Mouse (Mus musculus) liver, adult 2 months (tissue): Measurements from ENCODE around the gene Tmem9b. TPM values are rescaled to one million over a fixed set of nuclear protein-coding genes. Genes with fewer than 3 reads are reported as not detected.

ENCODE experiments used
- DNase-seq: peaks from one replicate; pipeline ENCODE4 v3.0.0-alpha.2; 2011; ENCODE audit warnings: low read depth, low spot score; ENCODE audit errors: extremely low read depth
- H3K27ac ChIP-seq: fragments of 200-500 bp; replicated peaks from 2 replicates; pipeline ENCODE4 v1.5.1; 2012; ENCODE audit warnings: low read depth, mild to moderate bottlenecking, control low read depth, inconsistent platforms, low read length; ENCODE audit not compliant: insufficient read depth
- H3K27me3 ChIP-seq: fragments of 200-500 bp; 2 replicates; pipeline ENCODE4 v1.6.1; 2012; ENCODE audit warnings: mild to moderate bottlenecking, moderate library complexity, low read length, inconsistent platforms; ENCODE audit not compliant: control insufficient read depth, insufficient read depth
- H3K36me3 ChIP-seq: fragments of 200-500 bp; 2 replicates; pipeline ENCODE4 v1.6.1; 2012; ENCODE audit warnings: low read length, inconsistent platforms; ENCODE audit not compliant: control insufficient read depth, insufficient read depth
- H3K4me1 ChIP-seq: fragments of 200-500 bp; 2 replicates; pipeline ENCODE4 v1.6.1; 2011; ENCODE audit warnings: low read length; ENCODE audit not compliant: control insufficient read depth, insufficient read depth
- H3K4me3 ChIP-seq: fragments of 200-500 bp; 2 replicates; pipeline ENCODE4 v1.5.1; 2011; ENCODE audit warnings: low read depth, mild to moderate bottlenecking, control low read depth, low read length, moderate library complexity; ENCODE audit not compliant: insufficient read depth
- H3K79me2 ChIP-seq: fragments of 200-500 bp; 2 replicates; pipeline ENCODE4 v1.6.1; 2012; ENCODE audit warnings: inconsistent platforms, mild to moderate bottlenecking, low read length, moderate library complexity; ENCODE audit not compliant: control insufficient read depth, insufficient read depth
- H3K9ac ChIP-seq: fragments of 200-500 bp; 2 replicates; pipeline ENCODE4 v1.6.1; 2012; ENCODE audit warnings: low read depth, mild to moderate bottlenecking, control low read depth, inconsistent platforms, low read length
- CTCF ChIP-seq: fragments of 200-500 bp; IDR thresholded peaks from 2 replicates; pipeline ENCODE4 v1.5.1; 2011; ENCODE audit warnings: low read depth, low read length, control low read depth
- POLR2A ChIP-seq: fragments of 200-500 bp; IDR thresholded peaks from 2 replicates; pipeline ENCODE4 v1.6.1; 2011; ENCODE audit warnings: low read length, control low read depth; ENCODE audit not compliant: insufficient read depth; ENCODE audit errors: extremely low read depth
- whole genome bisulfite sequencing: fragments of 180-500 bp; shearing (Covaris S2); methylation state at CpG from one replicate; pipeline ENCODE4 v1.1.7; 2018; 5-methylcytosine and 5-hydroxymethylcytosine counted together
- polyA plus RNA-seq: library from polyadenylated mRNA; depleted of rRNA; stranded (reverse); fragments of >200 nt; gene quantifications from 2 replicates; pipeline ENCODE4 v1.2.3, GENCODE M21; 2012
- total RNA-seq: library from RNA; depleted of rRNA; stranded (reverse); fragments of >200 nt; gene quantifications from 2 replicates; pipeline ENCODE4 v1.2.3, GENCODE M21; 2014

The Tmem9b gene
- total and polyA plus RNA-seq, 2 experiments = 16.5 to 26.3 TPM

DNA sequence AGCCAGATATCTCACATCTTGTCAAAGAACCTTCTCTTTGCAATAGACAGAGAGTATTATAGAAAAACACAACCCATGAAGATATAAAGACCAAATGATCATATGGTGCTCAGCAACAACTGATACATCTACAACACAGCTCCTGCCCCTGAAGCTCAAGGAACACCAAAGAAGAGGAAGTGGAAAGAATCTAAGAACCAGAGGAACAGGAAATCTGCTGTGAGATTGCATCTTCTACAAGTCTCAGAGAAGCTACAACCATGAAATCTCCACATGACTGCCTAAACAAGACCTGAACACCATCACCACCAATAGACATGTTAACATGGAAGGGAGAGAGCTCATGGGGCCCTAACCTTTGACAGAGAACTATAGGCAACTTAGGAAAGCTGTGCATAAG, 19.6 kb upstream of the Tmem9b start:
- no peak overlapping the region for H3K27ac ChIP-seq
- no peaks in the 10 kb centered on the region for H3K4me1 ChIP-seq
- H3K27me3 ChIP-seq = no peaks in the 10 kb centered on the region
- no peaks in the 10 kb centered on the region for H3K79me2 ChIP-seq
- H3K4me3 ChIP-seq = no peak overlapping the region
- DNase-seq = no peak
- no peak overlapping the region for H3K9ac ChIP-seq
- no peaks in the 10 kb centered on the region for H3K36me3 ChIP-seq
- TF ChIP-seq CTCF (no peak), POLR2A (no peak)

DNA sequence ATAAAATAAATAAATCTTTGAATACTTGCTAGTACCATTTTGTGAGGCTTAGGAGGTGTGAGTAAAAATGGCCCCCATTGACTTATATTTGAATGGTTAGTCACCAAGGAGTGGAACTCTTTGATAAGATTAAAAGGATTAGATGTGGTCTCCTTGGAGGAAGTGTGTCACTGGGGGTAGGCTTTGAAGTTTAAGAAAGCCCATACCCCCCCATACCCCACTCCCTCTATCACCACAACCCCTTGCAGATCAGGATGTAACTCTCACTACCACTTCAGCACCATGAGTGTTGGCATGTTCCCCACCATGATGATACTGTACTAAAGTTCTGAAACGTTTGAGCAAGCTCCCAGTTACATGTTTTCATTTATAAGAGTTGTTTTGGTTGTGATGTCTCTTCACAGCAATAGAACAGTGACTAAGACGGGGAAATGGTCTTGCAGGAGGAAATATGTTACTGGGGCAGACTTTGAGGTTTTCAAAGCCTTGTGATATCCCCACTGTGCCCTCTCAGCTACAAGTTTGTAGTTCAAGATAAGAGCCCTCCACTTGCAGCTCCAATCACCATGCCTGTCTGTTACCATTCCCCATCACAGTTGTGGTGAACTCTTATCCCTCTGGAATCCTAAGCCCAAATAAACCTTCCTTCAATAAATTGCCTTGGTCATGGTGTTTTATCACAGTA, 16.2 kb upstream of the Tmem9b start:
- no peak for DNase-seq
- WGBS = 65% methylated on average over 2 of the region's 2 CpGs
- H3K4me3 ChIP-seq = no peak overlapping the region

DNA sequence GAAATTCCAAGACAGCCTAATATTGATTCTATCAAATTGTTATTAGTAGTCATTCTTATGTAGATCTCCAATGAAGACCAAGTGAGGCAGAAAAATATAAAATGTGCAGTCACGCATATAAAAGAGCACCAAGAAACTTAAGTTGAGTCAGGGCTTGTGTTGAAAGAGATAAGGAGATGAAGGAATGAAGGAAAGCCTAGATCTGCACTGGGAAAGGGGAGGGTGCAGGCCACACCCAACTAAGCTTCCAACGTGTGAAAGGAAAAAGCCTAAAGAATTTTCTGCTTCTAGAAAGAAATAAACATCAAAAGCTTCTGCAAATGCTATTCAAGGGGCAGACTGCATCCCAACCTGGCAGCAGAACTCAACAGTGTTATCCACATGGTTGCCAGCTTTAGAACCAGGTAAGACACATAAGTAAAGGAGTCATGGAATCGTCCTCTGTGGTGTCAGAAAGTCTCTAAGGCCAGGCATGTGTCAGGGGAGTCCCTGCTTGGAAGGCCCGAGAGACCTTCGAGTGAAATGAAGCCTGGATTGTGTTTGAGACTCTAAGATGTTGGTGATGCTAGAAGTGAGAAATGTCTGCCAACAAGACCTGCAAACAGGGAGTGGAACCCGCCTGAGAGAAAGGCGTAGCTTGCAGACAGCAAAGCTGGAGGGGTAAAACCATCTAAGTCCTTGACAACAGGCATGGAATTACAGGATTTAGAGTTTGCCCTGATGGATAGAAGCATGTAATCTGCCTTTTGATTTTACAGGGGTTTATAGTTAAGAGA, 15.1 kb upstream of the Tmem9b start:
- no peaks in the 10 kb centered on the region for H3K79me2 ChIP-seq
- H3K9ac ChIP-seq = no peak overlapping the region
- H3K27me3 ChIP-seq = no peaks in the 10 kb centered on the region
- 86% methylated on average over 7 of the region's 7 CpGs for WGBS
- no peak for TF ChIP-seq CTCF
- TF ChIP-seq POLR2A = no peak
- H3K4me3 ChIP-seq = no peak overlapping the region
- H3K36me3 ChIP-seq = no peaks in the 10 kb centered on the region
- no peak overlapping the region for H3K27ac ChIP-seq
- H3K4me1 ChIP-seq = no peaks in the 10 kb centered on the region
- no peak for DNase-seq

More for the DNA sequence above, 16.2 kb upstream of the Tmem9b start:
- Histone ChIP-seq H3K27ac (no peak overlapping the region), H3K9ac (no peak overlapping the region), H3K36me3 (no peaks in the 10 kb centered on the region), H3K27me3 (no peaks in the 10 kb centered on the region), H3K79me2 (no peaks in the 10 kb centered on the region), H3K4me1 (no peaks in the 10 kb centered on the region)
- TF ChIP-seq CTCF (no peak), POLR2A (no peak)

DNA sequence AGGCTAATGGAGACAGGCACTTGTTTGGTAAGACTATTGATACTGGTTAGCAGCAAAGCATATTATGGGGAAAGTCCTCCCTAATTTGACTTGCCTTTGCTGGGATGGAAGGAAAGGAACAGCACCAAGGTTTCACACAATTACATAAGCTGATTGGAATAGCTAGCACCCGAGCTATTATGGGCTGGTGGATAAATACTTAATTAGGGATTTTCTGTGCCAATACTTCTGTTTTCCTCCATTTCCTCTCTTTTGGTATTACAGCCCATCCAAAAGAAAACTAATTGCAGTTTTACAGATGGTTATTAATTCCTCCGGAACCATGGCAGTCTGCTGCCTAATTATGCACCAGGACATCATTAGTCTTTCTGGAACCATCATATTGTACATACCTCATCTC, 11.3 kb upstream of the Tmem9b start:
- TF ChIP-seq CTCF = no peak
- no peak for TF ChIP-seq POLR2A
- DNase-seq = no peak
- Histone ChIP-seq H3K36me3 (no peaks in the 10 kb centered on the region), H3K9ac (no peak overlapping the region), H3K4me1 (no peaks in the 10 kb centered on the region), H3K27ac (no peak overlapping the region), H3K27me3 (no peaks in the 10 kb centered on the region), H3K4me3 (no peak overlapping the region), H3K79me2 (no peaks in the 10 kb centered on the region)
- 77% methylated on average over 2 of the region's 2 CpGs for WGBS

DNA sequence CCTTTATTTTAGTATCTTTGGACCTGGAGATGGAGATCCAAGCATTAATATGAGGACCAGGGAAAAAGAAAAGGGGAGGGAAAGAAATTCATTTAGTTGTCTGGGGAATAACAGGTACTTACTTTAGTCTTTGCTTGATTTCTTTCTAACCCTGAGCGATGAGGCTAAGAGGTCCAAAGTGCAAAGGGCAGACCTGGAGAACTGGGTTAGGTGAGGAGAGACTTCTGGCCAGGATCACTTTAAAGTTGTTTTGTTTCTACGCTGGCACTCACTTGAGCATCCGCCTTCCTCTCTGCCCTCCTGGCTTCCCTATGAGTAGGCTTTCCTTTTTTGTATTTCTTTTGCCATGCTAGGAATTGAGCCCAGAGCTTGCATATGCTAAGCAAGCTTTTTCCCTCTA, 3.6 kb upstream of the Tmem9b start:
- DNase-seq = peak; percentile 18
- 80% methylated on average over 3 of the region's 3 CpGs for WGBS

More for the DNA sequence above, 3.6 kb upstream of the Tmem9b start:
- TF ChIP-seq CTCF = no peak
- TF ChIP-seq POLR2A = no peak
- peaks cover 3% of the 10 kb centered on the region; the same call in 1 of the 2 replicates for H3K4me1 ChIP-seq
- no peak overlapping the region for H3K4me3 ChIP-seq
- no peak overlapping the region for H3K27ac ChIP-seq
- H3K27me3 ChIP-seq = no peaks in the 10 kb centered on the region
- H3K9ac ChIP-seq = no peak overlapping the region
- no peaks in the 10 kb centered on the region for H3K36me3 ChIP-seq
- H3K79me2 ChIP-seq = no peaks in the 10 kb centered on the region; the same call in 1 of the 2 replicates
